Mouse (Mus musculus) induced T-regulatory cell, adult 2 months (primary cell): ENCODE results near the gene Itm2b.

ENCODE experiments used
- DNase-seq: peaks from one replicate; pipeline ENCODE4 v3.0.0-alpha.2; 2012; ENCODE audit warnings: low read depth

Gene Itm2b

GRCm38 (mm10) chr14:73324634-73325455 lies 60.2 kb downstream of the Itm2b start:
- DNase-seq: peak; percentile 69

- DNase-seq: no peak
Measured at GRCm38 (mm10) chr14:73323965-73324364, 61.1 kb downstream of the Itm2b start.

GRCm38 (mm10) chr14:73322142-73322541 lies 62.9 kb downstream of the Itm2b start:
- DNase-seq: no peak

- DNase-seq: no peak
Measured at GRCm38 (mm10) chr14:73316933-73317332, 68.2 kb downstream of the Itm2b start.

GRCm38 (mm10) chr14:73313864-73314263 lies 71.2 kb downstream of the Itm2b start:
- no peak for DNase-seq

GRCm38 (mm10) chr14:73313396-73313795 lies 71.7 kb downstream of the Itm2b start:
- DNase-seq: no peak

GRCm38 (mm10) chr14:73312909-73313308 lies 72.2 kb downstream of the Itm2b start:
- DNase-seq: no peak
